11 mouse cellular contexts compared by ENCODE assay signal in the genomic region with DNA sequence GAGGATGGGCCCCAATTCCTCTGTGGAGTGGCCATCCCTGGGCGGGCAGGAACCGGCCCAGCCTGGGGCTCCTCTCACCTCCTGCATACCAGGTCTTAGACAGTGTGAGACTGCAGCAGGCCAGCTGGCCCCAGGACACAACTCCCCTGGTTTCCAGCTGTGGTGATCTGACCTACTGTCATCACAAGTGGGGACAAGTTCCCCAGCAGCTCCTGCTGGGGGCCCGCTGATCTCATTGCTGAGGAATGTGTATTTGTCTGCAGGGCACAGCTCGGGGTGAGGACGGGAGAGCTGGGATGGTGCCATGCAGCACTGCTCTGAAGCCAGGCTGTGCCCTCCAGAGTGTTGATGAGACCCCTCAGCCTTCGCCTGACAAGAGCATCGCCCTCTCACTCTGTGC.
DNase-seq lines count a peak whose midpoint lies in the region; ATAC-seq lines count a peak whose summit lies in the region.
"Had no signal": no experiment of that assay in that cellular context is flagged by ENCODE, and none has a peak within 500 bp of the region (broad histone marks: within the 10 kb centered on the region; RNA-seq: fewer than 3 reads in every experiment).

No protein-coding gene starts in this region.

- no peaks in the 10 kb centered on the region for H3K9me3 ChIP-seq in heart, embryonic 12.5 days (replicated peaks)
- H3K9me3 ChIP-seq in lung, embryonic 15.5 days = no peaks in the 10 kb centered on the region
- H3K9me3 ChIP-seq in limb, embryonic 11.5 days (ENCODE audit: control insufficient read depth, low read length) = no peaks in the 10 kb centered on the region
- no peaks in the 10 kb centered on the region for H3K9me3 ChIP-seq in forebrain, embryonic 14.5 days (replicated peaks; ENCODE audit: control insufficient read depth, low read length)
- H3K9me3 ChIP-seq: limb, embryonic 12.5 days had no signal

- peaks cover 24% of the 10 kb centered on the region for H3K4me1 ChIP-seq in heart, embryonic 12.5 days (replicated peaks)
- H3K4me1 ChIP-seq in lung, embryonic 15.5 days = peaks cover 8% of the 10 kb centered on the region
- H3K4me1 ChIP-seq in limb, embryonic 11.5 days (ENCODE audit: control insufficient read depth, insufficient read depth, low read length) = no peaks in the 10 kb centered on the region
- no peaks in the 10 kb centered on the region for H3K4me1 ChIP-seq in forebrain, embryonic 14.5 days (ENCODE audit: control insufficient read depth, insufficient read depth, low read length)

- peak; percentile 83 for ATAC-seq in heart, embryonic 12.5 days (ENCODE audit: insufficient number of reproducible peaks, low FRiP score)
- peak; percentile 68 for ATAC-seq in lung, embryonic 15.5 days (ENCODE audit: borderline replicate concordance, extremely low read depth, low FRiP score, low TSS enrichment)
- ATAC-seq in limb, embryonic 11.5 days (ENCODE audit: insufficient number of reproducible peaks, low FRiP score, low TSS enrichment, low read depth) = 0 out of 2 replicates have a peak, but pooled peaks have one; percentile 44
- ATAC-seq in forebrain, embryonic 14.5 days = no peak
- ATAC-seq in CD4-positive, CD25-positive, alpha-beta regulatory T cell, adult 4 months = no peak

- H3K27me3 ChIP-seq in heart, embryonic 12.5 days (replicated peaks) = no peaks in the 10 kb centered on the region
- no peaks in the 10 kb centered on the region for H3K27me3 ChIP-seq in lung, embryonic 15.5 days
- H3K27me3 ChIP-seq in limb, embryonic 11.5 days (ENCODE audit: control insufficient read depth, insufficient read depth, low read length) = no peaks in the 10 kb centered on the region
- H3K27me3 ChIP-seq in forebrain, embryonic 14.5 days (replicated peaks; ENCODE audit: control insufficient read depth, insufficient read depth, low read length) = no peaks in the 10 kb centered on the region
- H3K27me3 ChIP-seq: limb, embryonic 12.5 days had no signal

- no peak for DNase-seq in heart, adult 11 months
- DNase-seq in lung, postnatal 36 days = no peak
- DNase-seq in embryo, embryonic 10.5 days (ENCODE audit: low spot score) = peak; percentile 15
- peak; percentile 30 for DNase-seq in limb, embryonic 11.5 days (ENCODE audit: low spot score)
- DNase-seq in forebrain, embryonic 14.5 days (ENCODE audit: low spot score) = no peak
- DNase-seq: cerebellum, adult 9-10 months; kidney, adult 8-10 months had no signal

- H3K9ac ChIP-seq in heart, embryonic 12.5 days = no peak overlapping the region
- no peak overlapping the region for H3K9ac ChIP-seq in lung, embryonic 15.5 days
- no peak overlapping the region for H3K9ac ChIP-seq in limb, embryonic 11.5 days (ENCODE audit: low read length)
- no peak overlapping the region for H3K9ac ChIP-seq in forebrain, embryonic 14.5 days (ENCODE audit: low read length)
- H3K9ac ChIP-seq: limb, embryonic 12.5 days had no signal

- H3K36me3 ChIP-seq in heart, embryonic 12.5 days = no peaks in the 10 kb centered on the region
- no peaks in the 10 kb centered on the region for H3K36me3 ChIP-seq in lung, embryonic 15.5 days
- H3K36me3 ChIP-seq in limb, embryonic 11.5 days (ENCODE audit: control insufficient read depth, insufficient read depth, low read length) = no peaks in the 10 kb centered on the region
- no peaks in the 10 kb centered on the region for H3K36me3 ChIP-seq in forebrain, embryonic 14.5 days (ENCODE audit: control insufficient read depth, insufficient read depth, low read length)
- H3K36me3 ChIP-seq: limb, embryonic 12.5 days had no signal

- no peak overlapping the region for H3K4me3 ChIP-seq in heart, embryonic 12.5 days
- no peak overlapping the region for H3K4me3 ChIP-seq in lung, embryonic 15.5 days
- H3K4me3 ChIP-seq in limb, embryonic 11.5 days (ENCODE audit: low read depth, low read length) = no peak overlapping the region
- no peak overlapping the region for H3K4me3 ChIP-seq in forebrain, embryonic 14.5 days (ENCODE audit: low read depth, low read length)
- H3K4me3 ChIP-seq: limb, embryonic 12.5 days had no signal

- 0 out of 2 replicates have a peak overlapping the region, but pooled peaks have one; percentile 18 for H3K4me2 ChIP-seq in heart, embryonic 12.5 days
- no peak overlapping the region for H3K4me2 ChIP-seq in lung, embryonic 15.5 days
- no peak overlapping the region for H3K4me2 ChIP-seq in limb, embryonic 11.5 days (ENCODE audit: low read depth, severe bottlenecking)
- H3K4me2 ChIP-seq in forebrain, embryonic 14.5 days (ENCODE audit: low read length) = no peak overlapping the region
- H3K4me2 ChIP-seq: limb, embryonic 12.5 days had no signal

- WGBS in heart, embryonic 12.5 days = 14% methylated on average over 7 of the region's 7 CpGs
- 26% methylated on average over 7 of the region's 7 CpGs for WGBS in lung, embryonic 15.5 days
- 43% methylated on average over 7 of the region's 7 CpGs for WGBS in limb, embryonic 11.5 days
- WGBS in forebrain, embryonic 14.5 days = 54% methylated on average over 7 of the region's 7 CpGs

- H3K27ac ChIP-seq in heart, embryonic 12.5 days (ENCODE audit: poor library complexity, severe bottlenecking) = peak overlapping the region; percentile 8
- H3K27ac ChIP-seq in lung, embryonic 15.5 days = no peak overlapping the region
- no peak overlapping the region for H3K27ac ChIP-seq in limb, embryonic 11.5 days (replicated peaks; ENCODE audit: low read depth, low read length)
- no peak overlapping the region for H3K27ac ChIP-seq in forebrain, embryonic 14.5 days (ENCODE audit: low read depth, low read length)
- H3K27ac ChIP-seq: limb, embryonic 12.5 days had no signal

Comparison
In these comparisons a context has a peak if more than half of its experiments do, and no peak if none do; other contexts are left out.
1. ATAC-seq: peak in heart, embryonic 12.5 days (single experiment), lung, embryonic 15.5 days (single experiment) and limb, embryonic 11.5 days (single experiment); none in forebrain, embryonic 14.5 days (single experiment) and CD4-positive, CD25-positive, alpha-beta regulatory T cell, adult 4 months (single experiment).
2. DNase-seq: peak in embryo, embryonic 10.5 days (single experiment) and limb, embryonic 11.5 days (single experiment); none in heart, adult 11 months (single experiment), lung, postnatal 36 days (single experiment) and forebrain, embryonic 14.5 days (single experiment).